Mouse (Mus musculus) ZHBTc4 (cell line): ENCODE measurements around the gene Slc12a3.
A peak's percentile ranks its signal among the peaks of the same experiment; 100 is the strongest.

Experiments used
- DNase-seq: peaks from one replicate; pipeline ENCODE4 v3.0.0-alpha.2; 2011; ENCODE audit warnings: low read depth, low spot score

Gene Slc12a3

GRCm38 (mm10) chr8:94328932-94329728, at the start of gene Slc12a3:
Gene Slc12a3, plus strand, starts transcription at chr8:94329201.
- DNase-seq, result no peak

GRCm38 (mm10) chr8:94280001-94280613, 48.9 kb upstream of the Slc12a3 start:
- no peak for DNase-seq

GRCm38 (mm10) chr8:94282453-94282985, 46.5 kb upstream of the Slc12a3 start:
- no peak for DNase-seq

DNA sequence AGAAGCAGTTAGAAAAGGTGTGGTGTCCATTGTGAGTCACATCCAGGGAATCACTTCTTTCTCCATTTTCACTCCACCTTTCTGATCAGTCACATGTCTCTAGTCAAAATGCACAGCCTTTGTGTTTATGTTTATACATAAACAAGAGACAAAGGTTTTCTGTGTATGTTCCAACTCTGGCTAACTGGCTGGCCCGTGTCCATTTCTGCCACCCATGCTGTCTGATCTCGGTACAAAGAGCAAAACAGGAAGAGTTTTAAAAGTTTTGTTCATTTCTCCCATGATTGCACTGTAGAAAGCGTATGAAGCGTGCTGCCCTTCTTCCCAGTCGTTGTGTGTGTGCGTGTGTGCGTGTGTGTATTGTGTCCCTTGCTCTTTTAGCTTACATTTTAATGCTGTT, 44.8 kb upstream of the Slc12a3 start:
- no peak for DNase-seq

DNA sequence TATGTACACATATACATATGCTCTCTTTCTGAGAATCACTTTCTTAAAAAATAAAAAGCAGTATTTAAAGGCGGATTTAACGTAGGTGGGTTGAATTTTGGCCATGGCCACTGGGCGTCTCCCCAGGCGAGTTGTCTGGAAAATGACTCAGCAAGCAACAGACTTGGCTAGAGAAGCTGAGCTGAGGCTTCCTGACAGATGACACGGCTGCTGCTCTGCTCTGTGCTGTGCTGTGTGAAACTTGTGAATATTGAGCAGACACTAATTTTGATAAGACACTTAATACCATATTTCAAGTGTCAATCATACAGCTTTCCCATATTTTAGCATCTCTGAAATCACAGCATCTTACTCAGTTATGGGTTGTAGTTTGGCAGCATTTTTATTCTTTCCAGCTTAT, 38.4 kb upstream of the Slc12a3 start:
- DNase-seq, result no peak

DNA sequence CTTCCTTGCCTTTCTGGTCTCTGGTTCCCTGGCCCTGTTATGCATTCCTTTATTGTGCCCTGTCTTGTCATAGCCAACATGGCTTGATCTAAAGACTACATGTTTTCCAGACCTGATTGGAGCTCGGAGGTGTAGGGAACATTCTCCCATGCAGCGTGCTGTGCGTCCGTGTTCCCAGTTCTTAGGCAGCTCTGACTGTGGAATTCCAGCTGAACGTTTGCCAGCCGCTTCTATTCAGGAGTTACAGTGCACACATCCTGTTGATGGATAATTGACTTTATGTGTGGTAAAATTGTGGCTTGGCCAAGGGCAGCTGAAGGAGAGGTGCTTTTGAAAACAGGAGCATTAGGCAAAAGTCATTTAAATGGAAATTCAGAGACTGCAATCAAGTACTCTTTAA, 36.9 kb upstream of the Slc12a3 start:
- DNase-seq, result peak; percentile 18

DNA sequence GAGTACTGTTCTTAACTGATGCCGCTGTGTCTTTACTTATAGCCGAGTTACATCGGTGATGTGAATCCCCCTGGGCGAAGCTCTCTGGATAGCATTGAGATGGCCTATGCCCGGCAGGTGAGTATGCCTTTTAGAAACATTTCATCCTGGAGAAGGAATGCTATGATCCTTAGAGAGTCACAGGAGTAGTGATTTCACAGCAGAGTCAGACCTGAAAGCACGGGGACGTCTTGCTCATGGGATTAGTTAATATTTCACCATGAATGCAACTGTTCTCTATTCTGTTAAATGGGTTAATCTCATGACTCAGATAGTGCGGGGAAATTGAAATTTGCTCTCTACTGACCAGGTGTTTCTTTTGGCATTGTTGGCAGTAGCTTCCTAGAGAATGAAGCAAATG, 36.4 kb upstream of the Slc12a3 start:
- no peak for DNase-seq

- no peak for DNase-seq
These were observed 33.3 kb upstream of the Slc12a3 start for GRCm38 (mm10) chr8:94295687-94296086.

- DNase-seq, result no peak
These were observed 32.5 kb upstream of the Slc12a3 start for GRCm38 (mm10) chr8:94296312-94296991.

GRCm38 (mm10) chr8:94297101-94297500, 31.9 kb upstream of the Slc12a3 start:
- no peak for DNase-seq

GRCm38 (mm10) chr8:94300809-94301208, 28.2 kb upstream of the Slc12a3 start:
- DNase-seq, result no peak

DNA sequence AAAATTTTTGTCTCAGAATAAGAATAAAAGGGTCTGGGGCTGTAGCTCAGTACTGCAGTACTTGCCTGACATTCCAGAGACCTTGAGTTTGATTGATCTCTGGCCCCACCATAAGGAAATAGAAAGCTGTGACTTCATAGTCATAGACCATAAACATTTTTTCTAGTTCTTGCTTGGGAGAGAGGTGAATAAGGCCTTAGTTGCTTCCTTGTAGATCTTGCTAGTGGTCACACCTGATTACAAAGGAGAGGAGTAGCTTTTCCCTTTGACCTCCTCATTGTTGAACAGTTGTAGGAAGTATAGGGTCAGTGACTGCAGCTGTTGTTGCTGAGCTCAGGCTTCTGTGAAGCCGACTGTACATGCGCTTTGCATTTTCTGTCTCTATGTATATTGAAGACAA, 24.6 kb upstream of the Slc12a3 start:
- DNase-seq, result no peak

DNA sequence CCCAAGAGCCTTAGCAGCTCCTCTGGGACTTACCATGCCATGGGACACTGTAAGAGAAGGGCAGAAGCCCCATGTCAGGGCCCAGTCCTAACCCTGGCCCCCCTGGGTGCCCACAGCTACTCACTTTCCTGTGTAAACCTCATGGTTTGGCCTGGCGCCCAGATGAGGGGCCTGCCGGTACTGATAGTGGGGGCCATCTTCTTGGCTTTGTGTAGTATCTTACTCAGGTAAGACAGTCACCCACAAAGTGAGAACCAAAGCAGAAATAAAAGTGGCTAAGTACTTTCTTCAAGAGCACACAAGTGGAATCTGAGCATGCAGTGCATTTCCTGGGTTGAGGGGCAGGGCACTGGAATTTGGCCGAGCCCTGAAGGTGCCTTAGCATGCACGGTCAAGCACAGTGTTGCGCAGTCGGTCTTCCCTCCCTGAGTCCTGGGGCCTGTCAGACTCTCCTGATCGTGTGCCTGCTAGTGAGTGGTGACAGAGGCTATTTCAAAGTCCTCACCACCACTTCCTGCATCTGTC, 21.9 kb upstream of the Slc12a3 start:
- DNase-seq, result peak; percentile 21

DNA sequence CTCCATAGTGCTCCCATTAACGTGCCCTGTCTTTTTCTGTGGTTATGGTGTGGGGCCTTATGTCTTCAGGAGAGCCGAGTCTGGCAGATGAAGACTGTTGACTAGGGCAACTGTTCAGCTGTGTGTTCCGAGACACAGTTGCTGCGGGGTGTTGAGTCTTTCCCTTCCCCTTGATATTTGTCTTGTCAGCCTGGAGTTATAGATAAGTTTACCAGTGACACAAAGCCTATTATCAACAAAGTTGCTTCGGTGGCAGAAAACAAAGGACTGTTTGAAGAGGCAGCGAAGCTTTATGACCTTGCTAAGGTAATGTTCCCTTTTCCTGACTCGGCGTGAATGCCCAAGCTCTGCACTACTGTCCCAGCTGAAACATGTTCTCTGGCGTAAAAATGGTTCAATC, 21.3 kb upstream of the Slc12a3 start:
- DNase-seq, result no peak

DNA sequence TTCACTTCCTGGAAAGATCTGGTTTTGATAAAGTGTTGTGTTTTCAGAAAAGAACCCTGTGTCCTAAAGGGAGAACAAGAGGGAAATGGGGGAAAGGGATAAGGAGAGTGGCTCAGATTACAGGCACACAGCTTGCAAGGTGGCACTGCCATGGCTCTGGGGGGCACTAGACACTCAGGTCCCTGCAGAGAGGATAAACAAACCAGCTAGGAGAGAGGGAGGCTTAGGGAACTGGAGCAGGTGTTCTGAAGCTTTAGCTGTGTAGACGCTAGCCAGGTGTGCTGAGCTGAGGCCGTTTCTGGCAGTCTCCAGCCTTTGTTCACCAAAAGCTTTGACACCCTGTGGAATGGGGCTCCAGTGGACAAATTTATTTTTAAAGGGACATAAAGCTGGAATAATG, 14.9 kb upstream of the Slc12a3 start:
- no peak for DNase-seq

- DNase-seq, result no peak
These were observed 11.8 kb upstream of the Slc12a3 start for GRCm38 (mm10) chr8:94317249-94317648.

- no peak for DNase-seq
These were observed 11.3 kb upstream of the Slc12a3 start for GRCm38 (mm10) chr8:94317691-94318090.

DNA sequence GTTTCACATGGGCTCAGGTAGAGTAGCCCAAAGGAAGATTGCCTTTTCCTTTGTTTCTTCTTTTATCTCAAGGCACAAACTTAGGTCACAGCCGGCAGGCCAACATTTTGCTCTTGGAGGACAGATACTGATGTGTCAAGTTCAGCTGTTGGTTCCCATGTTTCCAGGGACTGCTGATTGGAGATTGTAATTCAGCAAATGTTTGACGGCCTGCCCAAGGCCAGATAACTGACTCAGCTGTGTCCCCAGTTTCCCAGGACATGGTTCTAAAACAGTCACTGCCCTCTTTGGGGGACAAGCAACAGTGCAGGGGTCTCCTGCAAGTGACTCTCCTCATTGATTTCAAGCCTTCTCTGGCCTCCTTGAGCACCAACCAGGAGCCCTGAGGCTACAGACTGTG, 9.0 kb upstream of the Slc12a3 start:
- DNase-seq, result no peak

DNA sequence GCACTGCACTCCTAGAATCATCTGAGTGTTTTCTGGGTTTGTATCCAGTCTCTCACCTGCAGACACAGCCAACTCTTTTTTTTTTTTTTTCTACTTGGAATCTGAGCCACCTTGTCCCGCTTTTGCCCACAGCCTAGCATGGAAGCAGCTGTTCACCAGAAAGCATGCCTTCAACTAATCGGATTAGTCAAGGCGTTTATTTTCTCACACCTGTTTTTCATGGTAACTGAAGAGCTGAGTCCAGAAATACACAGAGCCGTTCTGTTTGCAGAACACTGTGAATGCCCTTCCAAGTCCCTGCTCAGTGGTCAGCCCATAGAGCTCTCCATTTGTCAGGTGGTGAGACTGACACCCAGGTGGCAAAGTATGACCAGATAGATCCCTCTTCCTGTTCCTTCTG, 6.9 kb upstream of the Slc12a3 start:
- DNase-seq, result no peak

GRCm38 (mm10) chr8:94323041-94323440, 6.0 kb upstream of the Slc12a3 start:
- no peak for DNase-seq

GRCm38 (mm10) chr8:94324071-94324470, 4.9 kb upstream of the Slc12a3 start:
- DNase-seq, result peak; percentile 68

DNA sequence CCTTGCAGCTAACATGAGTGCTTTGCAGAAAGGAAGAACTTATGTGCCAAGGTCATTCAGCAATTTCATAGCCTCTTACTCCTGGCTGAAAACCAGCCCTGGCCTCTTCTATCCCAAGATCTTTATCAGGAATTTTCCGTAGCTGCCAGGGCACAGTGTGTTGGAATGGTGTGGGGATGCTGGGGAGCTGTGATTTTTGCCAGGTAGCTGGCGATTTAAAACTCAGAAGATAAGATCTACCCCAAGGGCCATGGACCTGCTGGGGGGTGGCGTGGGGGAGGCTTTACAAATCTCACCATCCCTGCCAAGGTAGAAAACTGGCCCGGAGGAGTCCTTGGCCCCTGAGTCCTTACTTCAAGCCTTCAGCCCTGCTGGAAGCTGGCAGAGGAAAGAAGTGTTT, 3.0 kb upstream of the Slc12a3 start:
- no peak for DNase-seq
